Mouse (Mus musculus): ENCODE data around the gene Nfib. TPM values are rescaled to one million over a fixed set of nuclear protein-coding genes. Genes with fewer than 3 reads are reported as not detected.

The Nfib gene
- polyA plus RNA-seq, 1 experiment from 2014 or later, result 13.5 TPM

- no peak for ATAC-seq
- Histone ChIP-seq H3K4me3 (ENCODE audit: low read depth, low read length) (no peak overlapping the region), H3K9me3 (ENCODE audit: control insufficient read depth) (no peaks in the 10 kb centered on the region), H3K27ac (ENCODE audit: low read depth, low read length) (no peak overlapping the region), H3K4me2 (replicated peaks; ENCODE audit: low read depth) (no peak overlapping the region), H3K27me3 (replicated peaks; ENCODE audit: control insufficient read depth, insufficient read depth, low read length) (no peaks in the 10 kb centered on the region), H3K4me1 (replicated peaks; ENCODE audit: control insufficient read depth, insufficient read depth, low read length) (peaks cover 13% of the 10 kb centered on the region), H3K9ac (ENCODE audit: low read depth, low read length) (no peak overlapping the region), H3K36me3 (ENCODE audit: control insufficient read depth, insufficient read depth) (no peaks in the 10 kb centered on the region)
- no peak for TF ChIP-seq CTCF (IDR thresholded peaks at IDR 0.05; ENCODE audit: low read depth)
- WGBS, result 66% methylated on average over 4 of the region's 4 CpGs
These were observed 289.7 kb downstream of the Nfib start for GRCm38 (mm10) chr4:82415817-82416216.

GRCm38 (mm10) chr4:82412651-82413050 lies 292.9 kb downstream of the Nfib start:
- no peaks in the 10 kb centered on the region for H3K9me3 ChIP-seq (ENCODE audit: control insufficient read depth)
- no peak overlapping the region for H3K4me3 ChIP-seq (ENCODE audit: low read depth, low read length)
- no peak overlapping the region for H3K9ac ChIP-seq (ENCODE audit: low read depth, low read length)
- H3K4me1 ChIP-seq (replicated peaks; ENCODE audit: control insufficient read depth, insufficient read depth, low read length), result peaks cover 20% of the 10 kb centered on the region
- peak overlapping the region; percentile 75; the same call in 1 of the 2 replicates for H3K27ac ChIP-seq (ENCODE audit: low read depth, low read length)
- 55% methylated on average over 7 of the region's 7 CpGs for WGBS
- peak overlapping the region; percentile 47; the same call in 1 of the 2 replicates for H3K4me2 ChIP-seq (replicated peaks; ENCODE audit: low read depth)
- H3K36me3 ChIP-seq (ENCODE audit: control insufficient read depth, insufficient read depth), result no peaks in the 10 kb centered on the region
- no peak for TF ChIP-seq CTCF (IDR thresholded peaks at IDR 0.05; ENCODE audit: low read depth)
- ATAC-seq, result peak; percentile 13; the same call in 1 of the 2 replicates
- H3K27me3 ChIP-seq (replicated peaks; ENCODE audit: control insufficient read depth, insufficient read depth, low read length), result no peaks in the 10 kb centered on the region

GRCm38 (mm10) chr4:82411965-82412364 lies 293.6 kb downstream of the Nfib start:
- H3K4me1 ChIP-seq (replicated peaks; ENCODE audit: control insufficient read depth, insufficient read depth, low read length), result peaks cover 20% of the 10 kb centered on the region
- no peak for TF ChIP-seq CTCF (IDR thresholded peaks at IDR 0.05; ENCODE audit: low read depth)
- no peaks in the 10 kb centered on the region for H3K27me3 ChIP-seq (replicated peaks; ENCODE audit: control insufficient read depth, insufficient read depth, low read length)
- H3K9ac ChIP-seq (ENCODE audit: low read depth, low read length), result no peak overlapping the region
- no peak overlapping the region for H3K4me3 ChIP-seq (ENCODE audit: low read depth, low read length)
- peak; percentile 75 for ATAC-seq
- peak overlapping the region; percentile 47 for H3K4me2 ChIP-seq (replicated peaks; ENCODE audit: low read depth)
- H3K9me3 ChIP-seq (ENCODE audit: control insufficient read depth), result no peaks in the 10 kb centered on the region
- 13% methylated on average over 5 of the region's 5 CpGs for WGBS
- peak overlapping the region; percentile 75 for H3K27ac ChIP-seq (ENCODE audit: low read depth, low read length)
- no peaks in the 10 kb centered on the region for H3K36me3 ChIP-seq (ENCODE audit: control insufficient read depth, insufficient read depth)

GRCm38 (mm10) chr4:82408463-82409404 lies 296.8 kb downstream of the Nfib start:
- Histone ChIP-seq H3K36me3 (ENCODE audit: control insufficient read depth, insufficient read depth) (no peaks in the 10 kb centered on the region), H3K4me3 (ENCODE audit: low read depth, low read length) (no peak overlapping the region), H3K27me3 (replicated peaks; ENCODE audit: control insufficient read depth, insufficient read depth, low read length) (no peaks in the 10 kb centered on the region), H3K9me3 (ENCODE audit: control insufficient read depth) (no peaks in the 10 kb centered on the region), H3K9ac (ENCODE audit: low read depth, low read length) (no peak overlapping the region), H3K27ac (ENCODE audit: low read depth, low read length) (no peak overlapping the region), H3K4me1 (replicated peaks; ENCODE audit: control insufficient read depth, insufficient read depth, low read length) (peaks cover 23% of the 10 kb centered on the region), H3K4me2 (replicated peaks; ENCODE audit: low read depth) (no peak overlapping the region)
- no peak for TF ChIP-seq CTCF (IDR thresholded peaks at IDR 0.05; ENCODE audit: low read depth)
- WGBS, result 59% methylated on average over 22 of the region's 22 CpGs
- no peak for ATAC-seq

- WGBS, result 84% methylated on average over 6 of the region's 6 CpGs
- ATAC-seq, result no peak
- H3K4me2 ChIP-seq (replicated peaks; ENCODE audit: low read depth), result no peak overlapping the region
- H3K4me3 ChIP-seq (ENCODE audit: low read depth, low read length), result no peak overlapping the region
- no peak overlapping the region for H3K9ac ChIP-seq (ENCODE audit: low read depth, low read length)
- H3K9me3 ChIP-seq (ENCODE audit: control insufficient read depth), result no peaks in the 10 kb centered on the region
- TF ChIP-seq CTCF (IDR thresholded peaks at IDR 0.05; ENCODE audit: low read depth), result no peak
- H3K36me3 ChIP-seq (ENCODE audit: control insufficient read depth, insufficient read depth), result no peaks in the 10 kb centered on the region
- peaks cover 10% of the 10 kb centered on the region; the same call in 1 of the 2 replicates for H3K4me1 ChIP-seq (replicated peaks; ENCODE audit: control insufficient read depth, insufficient read depth, low read length)
- H3K27me3 ChIP-seq (replicated peaks; ENCODE audit: control insufficient read depth, insufficient read depth, low read length), result no peaks in the 10 kb centered on the region
- no peak overlapping the region for H3K27ac ChIP-seq (ENCODE audit: low read depth, low read length)
These were observed 299.0 kb downstream of the Nfib start for GRCm38 (mm10) chr4:82406511-82406910.

GRCm38 (mm10) chr4:82405791-82406190 lies 299.8 kb downstream of the Nfib start:
- WGBS, result 86% methylated on average over 5 of the region's 5 CpGs

More at GRCm38 (mm10) chr4:82405791-82406190, 299.8 kb downstream of the Nfib start:
- H3K4me1 ChIP-seq (replicated peaks; ENCODE audit: control insufficient read depth, insufficient read depth, low read length), result peaks cover 10% of the 10 kb centered on the region; the same call in 1 of the 2 replicates
- H3K36me3 ChIP-seq (ENCODE audit: control insufficient read depth, insufficient read depth), result no peaks in the 10 kb centered on the region
- no peak overlapping the region for H3K4me2 ChIP-seq (replicated peaks; ENCODE audit: low read depth)
- no peaks in the 10 kb centered on the region for H3K9me3 ChIP-seq (ENCODE audit: control insufficient read depth)
- no peak for ATAC-seq
- TF ChIP-seq CTCF (IDR thresholded peaks at IDR 0.05; ENCODE audit: low read depth), result no peak
- H3K27me3 ChIP-seq (replicated peaks; ENCODE audit: control insufficient read depth, insufficient read depth, low read length), result no peaks in the 10 kb centered on the region
- no peak overlapping the region for H3K4me3 ChIP-seq (ENCODE audit: low read depth, low read length)
- H3K9ac ChIP-seq (ENCODE audit: low read depth, low read length), result no peak overlapping the region
- no peak overlapping the region for H3K27ac ChIP-seq (ENCODE audit: low read depth, low read length)

Data from intestine, postnatal 0 days (tissue).